Mouse (Mus musculus) activated CD4-positive, CD25-positive, alpha-beta regulatory T cell (primary cell): ENCODE data around the gene Ctcf. TPM values are rescaled to one million over a fixed set of nuclear protein-coding genes. Genes with fewer than 3 reads are reported as not detected.

Experiments
- polyA plus RNA-seq, 2 experiments: library from polyadenylated mRNA; unstranded; fragments of 100-300 nt; shearing (Covaris generic); gene quantifications; one replicate each; pipeline ENCODE4 v1.2.1; 2017

The Ctcf gene
- 100 to 1,000 TPM; 174 to 204 TPM for polyA plus RNA-seq

DNA sequence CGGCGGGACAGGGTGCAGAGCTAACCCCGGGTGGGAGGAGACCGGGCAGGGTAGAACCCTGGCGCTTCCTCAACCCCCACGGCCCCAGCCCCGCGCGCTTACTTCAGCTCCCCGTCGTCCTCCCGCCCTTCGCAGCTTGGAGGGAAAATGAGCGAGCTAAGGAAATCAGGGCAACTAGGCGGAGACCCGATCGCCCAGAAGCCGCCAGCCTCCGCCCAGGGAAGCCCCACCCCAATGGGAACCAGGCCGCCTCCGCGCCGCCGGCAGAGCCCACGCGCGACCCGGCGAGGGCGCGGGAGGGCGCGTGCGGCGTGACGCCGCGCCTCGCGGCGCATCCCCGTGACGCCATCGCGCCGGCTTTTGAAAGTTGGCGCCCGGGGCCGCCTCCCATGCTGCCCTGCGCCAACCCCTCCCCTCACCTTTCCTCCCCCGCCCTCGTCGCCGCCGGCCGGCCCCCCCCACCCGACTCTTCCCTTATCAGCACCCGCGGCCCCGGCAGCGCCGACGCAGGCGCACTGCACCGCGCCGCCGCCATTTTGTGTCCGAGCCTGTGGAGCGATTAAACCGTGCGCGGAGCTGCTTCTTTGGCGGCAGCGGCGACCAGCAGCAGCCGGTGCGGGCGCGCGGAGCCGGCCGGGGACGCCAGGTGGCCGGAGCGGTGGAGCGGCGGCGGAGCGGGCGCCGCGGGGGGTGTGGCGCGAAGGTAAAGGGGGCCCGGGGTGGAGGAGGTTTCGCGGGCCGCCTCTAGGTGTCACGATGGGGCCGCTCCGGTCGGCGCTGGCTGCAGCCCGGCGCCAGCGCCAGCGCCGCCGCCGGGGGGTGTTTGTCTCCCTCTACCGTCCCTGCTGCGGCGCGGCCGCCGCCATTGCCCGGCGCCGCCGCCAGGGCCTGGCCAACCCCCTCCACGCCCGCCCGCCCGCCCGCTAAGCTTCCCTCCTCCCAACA lies at the start of gene Ctcf:
Gene Ctcf (plus strand): TSS at position 551 of the 945 bp plus-strand sequence.

DNA sequence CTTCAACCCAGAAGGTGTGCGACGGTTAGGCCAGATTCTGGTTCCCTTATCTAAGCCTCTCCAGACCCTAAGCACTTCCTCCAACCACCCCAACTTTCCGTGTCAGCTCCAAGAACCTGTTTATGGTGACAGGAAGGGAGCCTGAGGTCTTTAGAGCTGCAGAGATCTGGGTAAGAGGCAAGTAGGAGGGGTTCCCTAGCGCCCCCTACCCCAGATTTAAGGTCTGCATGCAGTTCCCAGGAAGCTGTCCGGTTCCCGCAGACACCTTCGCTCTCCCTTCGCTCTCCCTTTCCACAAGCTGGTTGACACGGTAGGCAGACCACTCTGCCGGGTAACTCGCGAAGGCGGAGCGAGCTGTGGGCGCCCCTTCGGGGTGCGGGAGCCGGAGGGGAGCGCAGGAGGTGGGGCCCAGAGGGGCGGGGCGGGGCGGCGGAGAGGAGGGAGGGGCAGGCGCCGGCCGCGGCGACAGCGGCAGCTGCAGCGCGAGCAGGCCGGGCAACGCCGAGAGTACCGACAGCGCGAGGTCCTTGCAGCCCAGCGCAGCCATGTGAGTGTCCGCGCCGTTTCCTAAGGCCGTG lies 31.5 kb upstream of the Ctcf start, which contains the start of gene Ripor1:
Gene Ripor1 (plus strand): TSS at position 452 of the 578 bp plus-strand sequence.

DNA sequence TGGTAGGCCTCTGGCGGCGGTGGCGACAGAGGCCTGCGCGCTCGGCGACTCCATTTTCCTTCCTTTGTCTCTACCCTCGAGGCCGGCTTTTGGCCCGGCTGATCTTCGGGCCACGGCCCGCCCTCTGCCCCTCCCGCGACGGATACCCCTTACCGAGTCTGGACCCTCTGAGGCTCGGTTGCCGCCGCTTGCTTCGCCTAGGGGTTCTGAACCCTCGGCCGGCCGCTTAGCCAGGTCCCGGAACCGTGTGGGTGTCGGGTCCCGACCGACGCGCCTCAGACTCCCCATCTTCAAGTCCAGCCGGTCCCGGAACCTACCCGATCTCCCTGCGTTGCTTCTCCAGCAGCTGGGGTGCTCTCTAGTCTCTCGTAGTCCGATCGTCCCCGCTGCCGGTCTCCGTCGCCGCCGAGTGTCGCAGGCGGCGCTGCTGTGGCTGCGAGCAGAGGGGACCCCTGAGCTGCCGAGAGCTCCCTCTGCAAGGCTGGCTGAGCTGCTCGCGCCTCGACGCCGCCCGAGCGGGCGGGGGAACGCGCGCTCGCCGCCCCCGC lies 669 bp downstream of the Ctcf start, which contains the start of gene Agrp:
Gene Agrp (minus strand): TSS at position 431 of the 548 bp plus-strand sequence.

DNA sequence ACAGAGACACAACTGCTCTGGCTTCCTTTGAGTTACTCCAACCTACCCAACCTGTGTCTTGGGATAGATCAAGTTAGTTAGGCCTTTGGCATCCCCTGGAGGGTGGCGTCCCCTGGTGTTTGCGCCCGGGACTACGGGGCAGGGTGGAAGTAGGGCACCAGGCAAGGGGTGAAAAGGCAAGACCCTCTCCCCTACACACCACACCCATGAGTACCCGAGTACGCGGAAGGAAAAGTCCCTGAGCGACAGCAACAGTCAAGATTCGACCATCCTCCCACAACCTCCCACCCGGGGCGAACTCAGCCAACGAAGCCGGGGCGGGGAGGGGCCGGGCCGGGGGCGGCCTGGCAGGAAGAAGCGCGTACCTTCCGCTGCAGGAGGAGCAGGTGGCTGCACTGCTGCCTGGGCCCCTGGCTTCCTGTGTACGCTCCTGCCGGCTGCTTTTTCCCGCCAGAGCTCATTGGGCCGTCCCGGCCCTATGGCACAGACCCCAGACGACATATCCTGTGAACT lies 49.5 kb downstream of the Ctcf start, which contains the start of gene Carmil2:
Gene Carmil2 (plus strand): TSS at position 479 of the 513 bp plus-strand sequence.

DNA sequence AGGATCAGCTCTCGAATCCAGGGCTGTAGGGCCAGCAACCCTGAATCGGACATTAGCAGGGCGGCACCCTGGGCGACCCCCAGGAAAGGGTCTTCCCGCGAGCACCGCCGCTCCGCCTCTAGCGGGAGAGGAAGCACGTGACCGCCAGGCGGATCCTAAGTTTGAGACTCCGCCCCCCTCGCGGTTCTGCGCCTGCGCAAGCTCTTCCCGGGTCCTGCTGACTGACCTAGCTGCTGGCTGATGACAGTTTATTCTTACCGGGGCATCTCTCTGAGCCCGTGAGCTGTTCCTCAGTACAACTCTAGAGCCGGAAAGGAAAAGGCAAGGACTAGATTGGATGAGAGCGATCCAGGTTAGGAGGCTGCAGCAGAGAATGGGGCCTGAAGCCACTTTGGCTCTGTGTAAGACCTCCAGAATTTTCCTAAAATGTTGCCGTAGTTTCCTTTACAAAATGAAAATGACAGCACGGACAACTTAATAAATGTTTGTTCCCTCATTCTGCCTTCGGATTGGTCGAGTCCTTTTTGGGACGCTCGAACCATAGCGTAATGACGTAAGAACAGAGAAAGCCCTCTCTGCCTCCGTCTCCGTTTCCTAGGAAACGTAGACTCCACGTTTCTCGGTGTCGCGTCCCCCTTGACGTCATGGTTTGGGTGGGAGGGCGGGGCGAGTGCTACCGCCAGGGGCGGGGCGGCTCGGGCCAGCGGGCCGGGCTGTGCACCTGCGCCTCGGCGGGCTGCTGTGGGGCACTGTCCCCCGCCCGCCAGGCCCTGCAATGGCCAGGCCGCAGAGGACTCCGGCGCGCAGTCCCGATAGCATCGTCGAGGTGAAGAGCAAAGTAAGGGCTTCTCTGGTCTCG lies 64.8 kb downstream of the Ctcf start, which contains the start of the genes Acd and Pard6a:
Gene Acd (minus strand): TSS at position 137 of the 859 bp plus-strand sequence.
Gene Pard6a (plus strand): TSS at position 183 of the 859 bp plus-strand sequence.

DNA sequence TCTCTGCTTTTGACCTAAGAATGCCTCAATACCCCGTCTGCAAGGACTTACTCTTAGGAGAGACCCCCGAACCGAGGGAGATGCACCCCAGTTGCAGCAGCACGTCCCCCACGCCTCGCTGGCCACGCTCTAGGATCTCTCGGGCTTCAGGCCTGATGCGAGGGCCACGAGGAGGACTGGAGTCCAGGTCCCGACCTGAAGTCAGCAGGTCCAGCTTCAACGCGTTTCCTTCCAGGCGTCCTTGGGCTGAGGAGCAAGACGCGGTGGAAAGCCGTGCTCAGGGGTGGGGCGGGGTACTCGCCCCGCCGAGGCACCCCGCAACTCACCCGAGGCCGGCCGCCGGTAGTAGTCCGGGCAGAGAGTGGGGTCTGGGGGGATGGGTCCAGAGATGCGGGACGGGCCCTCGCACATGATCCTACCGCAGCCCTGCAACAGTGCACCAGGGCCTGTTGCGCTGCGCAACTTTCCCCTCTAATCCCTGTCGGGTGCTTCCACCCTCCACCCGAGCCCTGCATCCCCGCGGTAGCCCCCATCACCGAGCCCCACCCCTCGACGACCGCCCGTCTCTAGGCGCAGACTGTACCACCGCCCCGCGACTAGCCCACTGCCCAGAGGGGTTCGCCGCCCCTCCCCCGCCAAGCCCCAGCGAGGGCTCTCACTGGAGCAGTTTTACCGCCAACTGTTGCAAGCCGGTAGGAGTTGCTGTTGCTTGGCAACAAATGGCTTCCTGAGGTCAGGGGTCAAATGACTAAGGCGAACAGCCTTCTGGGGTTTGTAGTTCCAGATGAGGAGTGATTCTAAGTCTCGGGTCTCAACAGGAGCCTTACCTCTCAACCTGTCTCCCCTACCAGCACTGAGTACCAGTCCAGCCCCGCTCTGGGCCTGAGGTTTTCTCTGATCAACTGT lies 71.4 kb downstream of the Ctcf start, which contains the start of the genes 4933405L10Rik and Enkd1:
Gene 4933405L10Rik (plus strand): TSS at position 158 of the 906 bp plus-strand sequence.
Gene Enkd1 (minus strand): TSS at position 713 of the 906 bp plus-strand sequence.

Other genes starting within 250 kb of the Ctcf start
- gene Kctd19, start 223.1 kb upstream of the Ctcf start, polyA plus RNA-seq = under 1 TPM in 1 of 2 experiments, not detected in 1; 0.63 TPM
- gene Lrrc36, start 223.0 kb upstream of the Ctcf start, polyA plus RNA-seq = not detected
- 1 to 10 TPM in 1 of 2 experiments, not detected in 1; 1.8 TPM for gene Tppp3, start 165.0 kb upstream of the Ctcf start, polyA plus RNA-seq
- gene Zdhhc1, start 139.7 kb upstream of the Ctcf start, polyA plus RNA-seq = 1 to 10 TPM; 1.5 to 4.3 TPM
- gene Hsd11b2, start 117.8 kb upstream of the Ctcf start, polyA plus RNA-seq = under 1 TPM in 1 of 2 experiments, not detected in 1; 0.37 TPM
- 10 to 100 TPM; 56.2 to 62.2 TPM for gene Atp6v0d1, start 70.5 kb upstream of the Ctcf start, polyA plus RNA-seq
- gene Ripor1, start 31.3 kb upstream of the Ctcf start, polyA plus RNA-seq = 10 to 100 TPM; 13.2 to 18.4 TPM
- under 1 TPM in 1 of 2 experiments, not detected in 1; 0.90 TPM for gene Agrp, start 825 bp downstream of the Ctcf start, polyA plus RNA-seq
- gene Carmil2, start 49.7 kb downstream of the Ctcf start, polyA plus RNA-seq = 100 to 1,000 TPM in 1 of 2 experiments, 10 to 100 TPM in 1; 90.8 to 130 TPM
- 10 to 100 TPM; 65.1 to 65.6 TPM for gene Acd, start 64.5 kb downstream of the Ctcf start, polyA plus RNA-seq
- 10 to 100 TPM in 1 of 2 experiments, 1 to 10 TPM in 1; 8.3 to 10.2 TPM for gene Pard6a, start 64.6 kb downstream of the Ctcf start, polyA plus RNA-seq
- under 1 TPM in 1 of 2 experiments, not detected in 1; 0.26 TPM for gene 4933405L10Rik, start 71.1 kb downstream of the Ctcf start, polyA plus RNA-seq
- gene Enkd1, start 71.6 kb downstream of the Ctcf start, polyA plus RNA-seq = 1 to 10 TPM; 1.8 to 6.9 TPM
- gene Gfod2, start 122.1 kb downstream of the Ctcf start, polyA plus RNA-seq = 1 to 10 TPM; 2.1 to 4.7 TPM
- gene Ranbp10, start 190.8 kb downstream of the Ctcf start, polyA plus RNA-seq = 10 to 100 TPM; 23.7 to 27.1 TPM
- gene Tsnaxip1, start 191.2 kb downstream of the Ctcf start, polyA plus RNA-seq = under 1 TPM in 1 of 2 experiments, not detected in 1; 0.10 TPM
- gene Cenpt, start 216.7 kb downstream of the Ctcf start, polyA plus RNA-seq = 10 to 100 TPM; 12.8 to 21.8 TPM
- gene Thap11, start 218.6 kb downstream of the Ctcf start, polyA plus RNA-seq = 10 to 100 TPM; 26.6 to 30.2 TPM
- gene Nutf2, start 224.0 kb downstream of the Ctcf start, polyA plus RNA-seq = 10 to 100 TPM in 1 of 2 experiments, 1 to 10 TPM in 1; 8.9 to 11.9 TPM
- gene Edc4, start 244.3 kb downstream of the Ctcf start, polyA plus RNA-seq = 10 to 100 TPM; 49.6 to 60.5 TPM